In the genomic region with DNA sequence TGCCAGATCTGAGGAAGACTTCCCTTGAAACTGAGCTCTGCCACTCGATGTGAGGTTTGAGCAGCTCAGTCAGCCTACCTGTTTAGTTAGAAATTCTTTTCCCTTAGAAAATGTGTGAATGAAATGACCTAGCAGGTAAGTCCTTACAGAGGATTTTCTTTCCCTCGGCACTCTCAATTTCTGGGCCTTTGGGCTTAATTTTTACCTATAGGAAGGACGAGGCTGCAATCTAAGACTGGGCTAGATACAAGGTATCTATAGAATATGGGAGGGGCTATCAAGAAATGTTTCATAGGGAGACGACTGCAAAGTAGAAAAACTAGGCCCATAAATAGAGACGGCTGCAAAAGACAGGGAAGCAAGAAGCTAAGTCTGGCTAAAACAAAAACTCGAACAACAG, we compare ENCODE assay signal across 8 mouse cellular contexts. TPM values are rescaled to one million over a fixed set of nuclear protein-coding genes. Genes with fewer than 3 reads are reported as not detected.
DNase-seq lines count a peak whose midpoint lies in the region; ATAC-seq and TF ChIP-seq lines count a peak whose summit lies in the region.

No protein-coding gene starts in this region.

- no peak for ATAC-seq in kidney, postnatal 0 days (replicated peaks; ENCODE audit: low FRiP score, low read depth)
- no peak for ATAC-seq in hindbrain, postnatal 0 days
- ATAC-seq in neural tube, embryonic 12.5 days (ENCODE audit: low FRiP score, low read depth) = no peak

- peak overlapping the region; percentile 75 for H3K9ac ChIP-seq in kidney, postnatal 0 days (ENCODE audit: low read depth, low read length)
- peak overlapping the region; percentile 71 for H3K9ac ChIP-seq in hindbrain, postnatal 0 days (replicated peaks; ENCODE audit: low read length)
- H3K9ac ChIP-seq in neural tube, embryonic 12.5 days = peak overlapping the region; percentile 78

- DNase-seq in kidney, postnatal 0 days (ENCODE audit: low spot score) = peak; percentile 18
- no peak for DNase-seq in kidney, adult 11 months
- DNase-seq in c-Kit-positive CD71-positive TER-119-negative erythroid progenitor cells, embryonic 14.5 days (ENCODE audit: low read depth) = peak; percentile 20
- DNase-seq in hindbrain, postnatal 0 days (ENCODE audit: low spot score) = no peak
- no peak for DNase-seq in thymus, postnatal 14 days
- no peak for DNase-seq in thymus, postnatal 4 days
- no peak for DNase-seq in gastrocnemius, adult 18-20 months (ENCODE audit: low spot score)

- TF ChIP-seq CTCF in kidney, postnatal 0 days (IDR thresholded peaks at IDR 0.05; ENCODE audit: low read depth) = no peak
- TF ChIP-seq CTCF in hindbrain, postnatal 0 days (IDR thresholded peaks at IDR 0.05; ENCODE audit: low read depth) = no peak

- H3K27me3 ChIP-seq in kidney, postnatal 0 days (ENCODE audit: insufficient read depth, low read length) = no peaks in the 10 kb centered on the region
- no peaks in the 10 kb centered on the region for H3K27me3 ChIP-seq in hindbrain, postnatal 0 days (ENCODE audit: insufficient read depth, low read length)
- no peaks in the 10 kb centered on the region for H3K27me3 ChIP-seq in neural tube, embryonic 12.5 days (replicated peaks)

- H3K4me3 ChIP-seq in kidney, postnatal 0 days (replicated peaks; ENCODE audit: low read depth, low read length) = peak overlapping the region; percentile 59
- peak overlapping the region; percentile 87 for H3K4me3 ChIP-seq in hindbrain, postnatal 0 days (ENCODE audit: low read length)
- H3K4me3 ChIP-seq in neural tube, embryonic 12.5 days = peak overlapping the region; percentile 79

- no peaks in the 10 kb centered on the region; the same call in 1 of the 2 replicates for H3K4me1 ChIP-seq in kidney, postnatal 0 days (replicated peaks; ENCODE audit: insufficient read depth, low read length)
- H3K4me1 ChIP-seq in hindbrain, postnatal 0 days (ENCODE audit: insufficient read depth, low read length) = peaks cover 6% of the 10 kb centered on the region
- H3K4me1 ChIP-seq in neural tube, embryonic 12.5 days = peaks cover 11% of the 10 kb centered on the region

- no peaks in the 10 kb centered on the region for H3K9me3 ChIP-seq in kidney, postnatal 0 days (replicated peaks; ENCODE audit: low read length)
- no peaks in the 10 kb centered on the region for H3K9me3 ChIP-seq in hindbrain, postnatal 0 days (ENCODE audit: low read length)
- H3K9me3 ChIP-seq in neural tube, embryonic 12.5 days = no peaks in the 10 kb centered on the region

- H3K36me3 ChIP-seq in kidney, postnatal 0 days (ENCODE audit: insufficient read depth, low read length) = no peaks in the 10 kb centered on the region
- H3K36me3 ChIP-seq in hindbrain, postnatal 0 days (ENCODE audit: insufficient read depth, low read length) = no peaks in the 10 kb centered on the region
- peaks cover 3% of the 10 kb centered on the region; the same call in 1 of the 2 replicates for H3K36me3 ChIP-seq in neural tube, embryonic 12.5 days

- WGBS in kidney, postnatal 0 days = 6% methylated on average over 6 of the region's 6 CpGs
- 11% methylated on average over 6 of the region's 6 CpGs for whole genome bisulfite sequencing in hindbrain, postnatal 0 days
- 8% methylated on average over 6 of the region's 6 CpGs for WGBS in neural tube, embryonic 12.5 days

- peak overlapping the region; percentile 80 for H3K4me2 ChIP-seq in kidney, postnatal 0 days (ENCODE audit: low read length)
- peak overlapping the region; percentile 78 for H3K4me2 ChIP-seq in hindbrain, postnatal 0 days (ENCODE audit: low read depth, low read length)
- H3K4me2 ChIP-seq in neural tube, embryonic 12.5 days (replicated peaks) = peak overlapping the region; percentile 80

- peak overlapping the region; percentile 85 for H3K27ac ChIP-seq in kidney, postnatal 0 days
- H3K27ac ChIP-seq in hindbrain, postnatal 0 days = peak overlapping the region; percentile 88
- H3K27ac ChIP-seq in neural tube, embryonic 12.5 days = no peak overlapping the region

RNA-seq across cellular contexts. Expression of a gene that starts 0.7 kb away (rescaled TPM):
- polyA plus RNA-seq in kidney, postnatal 0 days (2015; fragmentation: Nextera tagmentation; extraction: Ambion mirVana) = 166 and 182 TPM in 2 replicates
- total RNA-seq in hindbrain, postnatal 0 days (2014; rRNA removed) = 10.1 and 23.8 TPM in 2 replicates
- polyA plus RNA-seq in hindbrain, postnatal 0 days (2015; fragmentation: Nextera tagmentation; extraction: Ambion mirVana) = 38.6 and 48.9 TPM in 2 replicates
- polyA plus RNA-seq in neural tube, embryonic 12.5 days (2016; fragmentation: Nextera tagmentation; extraction: Ambion mirVana) = 124 and 136 TPM in 2 replicates
- 1 to 10 TPM; 8.2 to 9.0 TPM for total RNA-seq in gastrocnemius, adult 18-20 months (2021)

RNA-seq across cellular contexts. Expression of a gene that starts 0.8 kb away (rescaled TPM):
- 28.4 and 31.8 TPM in 2 replicates for polyA plus RNA-seq in kidney, postnatal 0 days (2015; fragmentation: Nextera tagmentation; extraction: Ambion mirVana)
- total RNA-seq in hindbrain, postnatal 0 days (2014; rRNA removed) = 16.9 and 24.2 TPM in 2 replicates
- 56.6 and 57.8 TPM in 2 replicates for polyA plus RNA-seq in hindbrain, postnatal 0 days (2015; fragmentation: Nextera tagmentation; extraction: Ambion mirVana)
- 30.5 and 31.5 TPM in 2 replicates for polyA plus RNA-seq in neural tube, embryonic 12.5 days (2016; fragmentation: Nextera tagmentation; extraction: Ambion mirVana)
- total RNA-seq in gastrocnemius, adult 18-20 months (2021) = 10 to 100 TPM; 12.1 to 16.1 TPM

RNA-seq across cellular contexts. Expression of a gene that starts 0.9 kb away (rescaled TPM):
- polyA plus RNA-seq in kidney, postnatal 0 days (2015; fragmentation: Nextera tagmentation; extraction: Ambion mirVana) = 5.0 and 7.4 TPM in 2 replicates
- 1.8 and 6.6 TPM in 2 replicates for total RNA-seq in hindbrain, postnatal 0 days (2014; rRNA removed)
- polyA plus RNA-seq in hindbrain, postnatal 0 days (2015; fragmentation: Nextera tagmentation; extraction: Ambion mirVana) = 4.7 and 4.9 TPM in 2 replicates
- polyA plus RNA-seq in neural tube, embryonic 12.5 days (2016; fragmentation: Nextera tagmentation; extraction: Ambion mirVana) = 16.3 and 20.3 TPM in 2 replicates
- total RNA-seq in gastrocnemius, adult 18-20 months (2021) = under 1 TPM in 1 of 2 experiments, not detected in 1; 0.38 TPM

RNA-seq across cellular contexts. Expression of a gene that starts 49.3 kb away (rescaled TPM):
- 22.1 and 22.4 TPM in 2 replicates for polyA plus RNA-seq in kidney, postnatal 0 days (2015; fragmentation: Nextera tagmentation; extraction: Ambion mirVana)
- 18.9 and 20.8 TPM in 2 replicates for total RNA-seq in hindbrain, postnatal 0 days (2014; rRNA removed)
- polyA plus RNA-seq in hindbrain, postnatal 0 days (2015; fragmentation: Nextera tagmentation; extraction: Ambion mirVana) = 21.3 and 21.4 TPM in 2 replicates
- 30.2 and 30.5 TPM in 2 replicates for polyA plus RNA-seq in neural tube, embryonic 12.5 days (2016; fragmentation: Nextera tagmentation; extraction: Ambion mirVana)
- total RNA-seq in gastrocnemius, adult 18-20 months (2021) = 10 to 100 TPM; 16.6 to 17.0 TPM

Comparison
In these comparisons a context has a peak if more than half of its experiments do, and no peak if none do; other contexts are left out.
1. DNase-seq: peak in kidney, postnatal 0 days (single experiment) and c-Kit-positive CD71-positive TER-119-negative erythroid progenitor cells, embryonic 14.5 days (single experiment); none in kidney, adult 11 months (single experiment), hindbrain, postnatal 0 days (single experiment), thymus, postnatal 14 days (single experiment), thymus, postnatal 4 days (single experiment) and gastrocnemius, adult 18-20 months (single experiment).
2. Peak in every context shown above with its lines, with median percentiles within 50 percentile points of each other: H3K4me2 ChIP-seq, H3K4me3 ChIP-seq and H3K9ac ChIP-seq.